Mouse (Mus musculus): Measurements from ENCODE around the gene Cbr2.

Cbr2 gene

DNA sequence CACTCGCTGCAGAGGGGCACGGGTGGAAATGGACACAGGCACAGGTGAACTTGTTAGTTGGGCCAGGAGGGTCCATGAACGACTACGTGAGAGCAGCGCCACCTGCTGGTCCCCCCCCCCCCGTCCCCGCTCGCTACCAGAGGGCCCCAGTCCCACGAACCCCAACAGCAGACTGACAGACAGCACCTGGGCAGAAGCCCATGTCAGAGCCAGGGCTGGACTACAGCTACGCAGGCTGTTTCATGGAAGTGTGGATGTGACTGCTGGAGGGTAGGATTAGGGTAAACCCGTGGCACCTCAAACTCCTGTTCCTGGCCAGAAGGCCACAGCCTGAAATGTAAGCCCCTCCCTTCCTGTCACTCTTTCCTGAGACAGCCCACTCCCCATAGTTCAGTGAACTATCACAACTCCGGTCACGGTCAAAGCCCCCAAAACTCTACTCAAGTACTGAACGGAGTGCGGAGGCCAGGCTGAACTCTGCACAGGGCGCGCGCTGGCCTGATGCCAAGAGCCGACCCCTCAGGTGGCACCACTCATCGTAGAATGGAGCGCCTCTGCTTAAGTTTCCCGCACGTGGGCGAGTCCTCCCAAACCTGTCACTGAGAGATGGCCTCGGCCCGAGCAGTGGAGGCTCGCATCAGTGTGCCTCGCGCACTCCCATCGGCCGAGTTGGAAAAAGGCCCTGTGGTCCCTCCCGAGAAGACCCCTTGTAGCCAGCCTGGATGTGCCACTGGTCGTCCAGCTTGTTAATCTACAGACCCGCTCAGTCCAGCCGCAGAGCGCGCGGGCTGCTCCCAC, 18.9 kb downstream of the Cbr2 start:
- peak; percentile 84 for DNase-seq (ENCODE audit: extremely low spot score, low spot score)

DNA sequence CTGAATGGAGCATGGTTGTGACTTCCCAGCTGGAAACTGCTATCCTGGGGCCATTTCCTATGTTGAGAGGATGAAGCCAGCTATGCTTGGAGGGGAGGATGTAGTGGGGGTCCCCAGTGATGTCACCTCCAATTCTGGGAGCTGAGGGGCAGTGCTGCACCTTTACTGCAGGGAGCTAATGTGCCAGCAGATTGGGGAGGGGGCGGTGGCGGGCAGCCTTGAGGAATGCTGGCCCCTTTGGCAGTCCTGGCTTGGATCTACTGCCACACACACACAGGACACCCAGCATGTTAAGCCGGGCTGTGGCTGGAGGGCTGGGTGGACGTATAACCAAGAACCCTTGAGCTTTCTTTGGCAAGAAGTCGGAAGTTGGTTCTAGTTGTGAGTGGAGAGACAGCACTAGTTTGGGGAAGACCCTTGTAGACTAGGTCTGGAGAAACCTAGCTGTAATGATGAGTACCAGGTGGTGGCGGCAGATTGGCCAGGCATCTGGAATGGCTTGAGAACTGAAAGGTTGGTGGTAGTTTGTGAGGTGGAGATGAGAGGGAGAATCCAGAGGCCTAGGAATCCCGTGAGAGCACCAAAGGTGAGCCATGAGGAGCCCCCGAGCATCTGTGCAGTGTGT, 19.8 kb downstream of the Cbr2 start:
- no peak for DNase-seq (ENCODE audit: extremely low spot score, low spot score)

DNA sequence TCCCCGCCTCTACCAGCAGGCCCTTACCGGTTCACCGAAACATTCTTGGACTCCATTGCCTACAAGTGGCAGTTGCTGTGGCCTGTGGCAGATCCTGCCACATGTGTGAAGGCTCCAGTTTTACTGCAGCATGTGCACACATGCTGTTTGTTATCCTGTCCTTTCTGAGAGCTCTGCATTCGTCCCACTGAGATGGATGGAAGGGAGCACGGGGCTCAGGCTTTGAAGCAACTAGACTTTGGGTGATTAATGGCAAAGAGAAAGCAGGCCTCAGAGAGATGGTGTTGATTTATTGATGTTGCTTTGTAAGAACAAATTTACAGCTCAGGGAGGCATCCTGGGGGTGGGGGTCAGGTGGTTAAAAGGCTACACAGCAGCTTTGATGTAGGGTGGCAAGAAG, 21.2 kb downstream of the Cbr2 start:
- peak; percentile 40 for DNase-seq (ENCODE audit: extremely low spot score, low spot score)

DNA sequence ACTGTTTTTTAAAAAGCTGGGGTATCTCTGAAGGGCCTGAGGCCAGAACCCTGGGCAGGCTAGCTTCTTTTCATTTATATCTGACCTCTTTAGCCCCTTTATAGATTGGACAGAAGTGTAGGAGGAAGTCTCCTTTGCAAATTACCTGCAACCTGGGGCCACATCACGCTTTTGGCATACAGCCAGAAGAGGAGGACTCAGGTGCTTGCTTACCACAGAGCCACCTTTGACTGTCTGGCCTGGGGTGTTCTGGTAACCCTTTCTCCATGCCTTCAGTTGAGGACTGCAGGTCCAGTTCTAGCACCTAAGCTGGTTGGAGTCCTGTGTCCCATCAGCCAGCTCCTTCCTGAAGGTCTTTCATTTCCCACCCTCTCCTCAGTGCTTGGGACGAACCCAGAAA, 22.4 kb downstream of the Cbr2 start:
- no peak for DNase-seq (ENCODE audit: extremely low spot score, low spot score)

DNA sequence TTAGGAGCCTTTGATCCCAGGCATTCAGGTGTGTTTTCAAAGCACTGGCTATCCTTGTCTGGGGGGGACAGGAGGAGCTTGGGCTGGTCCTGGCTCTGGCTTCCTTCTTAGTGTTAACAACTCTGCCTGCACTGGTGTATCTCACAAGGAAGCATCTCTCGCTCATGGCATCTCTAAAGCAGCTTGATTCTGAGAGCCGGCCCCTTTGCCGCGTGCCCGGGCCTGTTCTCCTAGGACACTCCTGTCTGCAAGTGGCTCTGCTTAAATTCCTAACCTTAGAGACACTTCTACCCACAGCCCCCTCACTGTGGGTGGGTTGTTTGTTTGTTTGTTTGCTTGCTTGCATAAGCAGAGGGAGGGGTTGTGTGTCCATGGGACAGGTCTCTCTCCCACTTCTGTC, 23.9 kb downstream of the Cbr2 start:
- no peak for DNase-seq (ENCODE audit: extremely low spot score, low spot score)

DNA sequence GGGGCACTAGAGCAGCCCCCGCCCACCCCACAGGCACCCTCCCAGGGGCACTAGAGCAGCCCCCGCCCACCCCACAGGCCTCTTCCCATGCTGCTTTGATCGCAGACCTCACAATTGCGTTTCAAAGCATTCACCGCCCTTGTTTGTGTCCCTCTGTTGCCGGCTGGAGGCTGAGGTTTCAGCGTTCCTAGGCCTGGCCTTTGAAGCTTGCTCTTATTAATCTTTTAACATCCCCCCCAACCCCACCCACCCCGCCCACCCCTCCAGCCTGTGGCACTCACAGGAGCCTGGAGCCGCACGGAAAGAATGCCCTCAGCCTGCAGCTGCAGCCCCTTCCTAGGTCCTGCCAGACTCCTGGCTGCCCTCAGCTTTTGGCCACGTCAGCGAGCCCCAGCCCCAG, 24.7 kb downstream of the Cbr2 start:
- DNase-seq (ENCODE audit: extremely low spot score, low spot score): peak; percentile 39

DNA sequence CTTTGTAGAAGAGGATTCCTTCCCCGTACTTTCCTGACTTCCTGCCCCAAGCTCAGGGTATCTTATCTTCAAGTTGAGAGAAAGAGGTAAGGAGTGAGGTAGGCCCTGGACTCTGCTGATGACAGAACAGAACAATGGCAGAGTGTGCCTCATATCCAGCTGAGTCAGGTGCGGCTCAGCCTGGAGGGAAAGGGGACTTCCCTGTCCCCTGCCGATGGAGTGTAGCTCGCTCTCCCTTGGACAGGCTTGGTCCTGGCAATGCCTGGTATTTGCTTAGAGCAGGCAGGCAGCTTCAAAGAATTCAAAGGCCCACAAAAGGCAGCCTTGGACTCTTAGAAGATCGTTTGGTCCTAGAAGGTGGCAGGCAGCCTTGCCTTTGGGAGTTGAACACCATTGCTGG, 25.8 kb downstream of the Cbr2 start:
- DNase-seq (ENCODE audit: extremely low spot score, low spot score): no peak

DNA sequence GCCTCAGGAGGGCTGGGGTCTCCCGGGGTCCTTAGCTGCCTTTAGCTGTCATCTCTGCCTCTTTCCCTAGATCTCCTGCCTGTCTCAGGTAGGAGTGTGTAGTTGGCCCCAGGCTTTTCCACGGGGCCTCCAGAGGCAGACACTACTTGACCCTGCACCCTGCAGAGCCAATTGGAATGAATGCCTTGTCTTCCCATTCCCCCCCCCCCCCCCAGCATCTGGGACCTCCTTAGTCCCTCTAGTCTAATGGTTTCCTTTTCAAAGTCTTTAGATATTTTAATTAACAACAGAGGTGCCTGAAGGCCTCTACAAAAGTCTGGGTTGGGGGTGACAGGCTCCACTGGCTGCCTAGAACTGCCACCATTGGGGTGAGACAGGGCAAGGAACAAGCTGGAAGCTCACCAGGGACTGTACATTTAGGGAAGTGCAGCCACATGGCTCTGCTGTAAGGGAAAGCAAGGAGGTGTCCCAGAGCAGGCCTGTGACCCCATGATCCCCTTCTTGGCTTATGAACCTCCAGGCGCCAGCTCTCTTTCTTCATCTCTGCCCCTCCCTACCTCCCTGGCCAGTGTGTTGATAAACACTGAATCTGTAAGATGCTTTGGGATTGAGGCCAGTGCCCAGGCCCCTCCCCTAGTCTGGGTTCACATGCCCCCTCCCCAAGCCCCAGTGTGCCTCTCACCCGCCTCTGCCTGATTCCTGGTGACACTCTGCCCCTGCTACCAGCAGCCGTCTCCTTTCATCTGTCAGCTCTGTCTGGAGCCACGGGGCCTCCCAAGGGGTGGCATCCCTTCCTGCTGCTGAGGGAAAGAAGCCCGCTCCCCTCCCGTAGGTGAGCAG, 27.2 kb downstream of the Cbr2 start:
- peak; percentile 47 for DNase-seq (ENCODE audit: extremely low spot score, low spot score)

DNA sequence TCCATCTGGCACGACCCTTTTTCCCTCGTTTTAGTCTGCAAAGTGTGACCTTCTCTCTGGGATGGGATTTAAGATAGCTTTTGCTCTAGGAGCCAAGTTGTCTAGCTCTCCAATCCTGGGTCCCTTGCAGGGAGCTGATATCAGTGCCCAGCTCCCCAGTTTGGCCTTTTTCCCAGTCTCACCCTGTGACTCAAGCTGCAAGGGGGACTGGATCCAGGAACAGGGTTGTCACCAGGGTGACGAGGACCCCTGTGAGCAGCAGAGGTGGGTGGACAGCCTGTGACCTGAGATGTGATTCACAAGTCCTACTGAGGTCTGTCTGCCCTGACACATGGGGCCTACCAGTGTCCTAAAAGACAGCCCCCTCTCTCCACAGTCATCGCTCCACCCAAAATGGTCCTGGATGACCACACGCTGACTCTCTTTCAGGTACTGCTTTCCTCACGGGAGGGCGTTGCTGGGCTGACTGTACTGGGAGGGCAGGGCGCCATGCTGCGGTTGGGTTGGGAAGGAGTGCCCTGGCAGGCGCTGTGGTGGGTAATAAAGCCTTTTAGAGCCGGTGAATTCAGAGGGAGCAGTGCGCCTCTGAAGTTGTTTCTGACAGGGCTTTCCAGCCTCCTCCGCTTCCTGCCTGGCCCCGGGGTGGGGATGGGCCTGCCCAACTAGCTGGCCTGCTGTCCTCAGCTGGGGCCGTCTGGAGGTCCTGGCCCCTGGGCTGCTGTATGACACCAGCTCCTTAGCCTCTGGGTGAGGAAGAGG, 28.0 kb downstream of the Cbr2 start:
- DNase-seq (ENCODE audit: extremely low spot score, low spot score): no peak

DNA sequence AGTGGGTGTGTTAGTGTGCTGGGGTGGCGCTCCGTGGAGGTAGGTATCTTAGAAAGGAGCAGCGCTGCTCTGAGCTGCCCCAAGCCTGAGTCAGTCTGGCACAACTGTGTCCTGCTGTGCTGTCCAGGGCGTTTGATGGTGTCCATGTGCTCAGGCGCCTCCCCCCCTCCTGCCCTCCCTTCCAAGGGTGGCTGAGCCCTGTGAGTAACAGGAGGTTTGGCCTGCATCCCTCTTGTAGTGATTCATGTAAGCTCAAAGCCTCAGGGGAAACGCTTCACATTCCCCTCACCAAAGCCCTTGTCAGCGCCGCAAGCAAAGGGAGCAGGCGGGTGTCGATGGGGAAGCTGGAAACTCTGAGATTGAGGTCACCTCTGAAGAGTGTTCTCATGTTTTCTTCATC, 34.2 kb downstream of the Cbr2 start:
- DNase-seq (ENCODE audit: extremely low spot score, low spot score): no peak

DNA sequence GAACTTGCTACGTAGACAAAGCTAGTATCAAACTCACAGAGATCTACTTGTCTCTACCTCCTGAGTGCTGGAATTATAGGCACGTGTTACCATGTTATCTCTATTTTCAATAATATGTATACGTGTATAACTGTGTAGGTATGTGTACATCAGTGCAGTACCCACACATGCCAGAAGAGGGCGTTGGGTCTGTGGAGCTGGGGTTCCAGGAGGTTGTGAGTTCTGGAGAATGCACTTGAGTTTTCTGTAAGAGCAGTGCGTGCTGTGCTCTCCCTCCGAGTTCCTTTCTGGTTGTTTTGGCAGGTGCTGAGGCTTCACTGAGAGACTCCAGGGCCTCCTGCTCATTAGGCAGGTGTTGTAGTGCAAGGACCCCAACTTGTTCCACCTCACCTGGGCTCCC, 35.3 kb downstream of the Cbr2 start:
- DNase-seq (ENCODE audit: extremely low spot score, low spot score): no peak

DNA sequence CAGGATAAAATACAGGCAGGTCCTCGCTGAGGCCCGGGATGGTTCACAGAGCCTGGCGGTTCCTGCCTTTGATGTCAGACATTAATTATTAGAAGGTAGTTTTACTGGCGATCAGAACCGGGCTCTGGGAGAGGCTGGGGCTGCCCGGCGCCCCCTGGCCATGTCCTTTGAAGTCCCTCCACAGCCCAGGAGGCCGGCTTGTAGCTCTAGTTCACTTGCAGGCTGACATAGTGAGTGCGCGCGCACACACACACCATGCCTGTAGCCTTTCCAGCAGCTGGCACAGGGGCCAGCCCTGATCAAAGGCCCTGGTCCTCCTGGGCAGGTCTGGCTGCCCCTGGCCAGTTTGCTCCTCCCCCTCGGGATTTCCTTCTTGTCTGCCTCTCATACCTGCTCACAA, 36.3 kb downstream of the Cbr2 start:
- DNase-seq (ENCODE audit: extremely low spot score, low spot score): peak; percentile 70

DNA sequence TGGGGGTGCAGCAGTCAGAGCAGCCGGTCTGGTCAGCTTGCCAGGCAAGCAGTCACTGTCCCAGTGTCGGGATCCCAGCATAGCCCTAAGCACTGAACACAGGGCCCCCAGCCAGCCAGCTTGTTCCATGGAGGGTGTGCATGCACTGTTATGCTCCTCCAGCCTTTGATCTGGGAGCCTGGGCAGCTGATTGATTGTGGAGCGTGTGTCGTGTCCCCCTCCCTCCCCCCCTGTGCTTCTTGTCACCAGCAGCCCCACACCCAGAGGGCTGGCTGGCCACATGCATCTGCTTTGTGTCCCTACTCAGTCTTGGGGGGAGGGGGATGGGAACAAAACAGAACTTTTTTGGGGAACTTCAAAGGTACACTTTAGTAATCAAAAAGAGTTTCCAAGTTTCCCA, 36.7 kb downstream of the Cbr2 start:
- peak; percentile 56 for DNase-seq (ENCODE audit: extremely low spot score, low spot score)

DNA sequence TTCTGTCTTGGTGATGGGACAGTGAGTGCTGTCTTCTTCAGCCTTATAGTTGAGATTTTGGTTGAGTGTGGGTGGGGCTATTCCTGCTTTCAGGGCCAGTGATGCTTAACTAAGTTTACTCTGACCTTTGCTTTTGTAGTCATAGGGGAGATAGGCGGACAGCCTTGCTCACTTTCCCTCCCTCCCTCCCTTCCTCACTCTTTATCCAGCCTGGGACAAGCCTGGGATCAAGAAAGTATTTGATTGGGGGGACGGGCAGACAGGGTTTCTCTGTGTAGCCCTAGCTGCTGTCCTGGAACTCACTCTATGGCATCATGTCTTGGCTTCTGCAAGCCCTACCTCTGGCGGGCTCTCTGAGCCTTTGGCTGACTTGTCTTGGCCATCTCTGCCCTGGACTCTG, 38.5 kb downstream of the Cbr2 start:
- no peak for DNase-seq (ENCODE audit: extremely low spot score, low spot score)

DNA sequence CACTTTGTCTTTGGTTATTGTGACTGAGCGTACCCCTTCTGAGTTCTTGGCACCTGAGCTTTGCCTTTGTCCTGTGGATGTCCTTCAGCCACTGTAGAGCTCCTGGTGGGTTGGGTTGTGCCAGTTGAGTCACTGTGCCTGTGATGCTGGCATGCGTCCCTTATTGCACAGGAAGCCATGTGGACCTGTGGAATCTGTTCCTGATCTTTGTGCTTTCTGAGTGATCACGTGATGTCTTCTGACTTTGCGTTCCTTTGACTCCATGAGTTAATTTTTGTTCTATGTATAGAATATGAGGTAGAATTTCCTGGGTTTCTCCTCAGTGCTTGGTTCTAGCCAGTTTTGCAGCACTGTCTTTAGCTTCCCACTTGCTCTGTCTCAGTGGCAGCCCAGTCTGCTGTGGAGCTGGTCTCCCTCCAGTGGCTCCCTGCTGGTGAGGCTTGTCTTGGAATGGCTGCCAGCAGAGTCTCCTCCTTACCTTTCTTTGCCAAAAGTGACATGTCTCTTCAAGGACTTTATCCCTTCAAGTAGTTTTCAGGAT, 39.4 kb downstream of the Cbr2 start:
- DNase-seq (ENCODE audit: extremely low spot score, low spot score): no peak

DNA sequence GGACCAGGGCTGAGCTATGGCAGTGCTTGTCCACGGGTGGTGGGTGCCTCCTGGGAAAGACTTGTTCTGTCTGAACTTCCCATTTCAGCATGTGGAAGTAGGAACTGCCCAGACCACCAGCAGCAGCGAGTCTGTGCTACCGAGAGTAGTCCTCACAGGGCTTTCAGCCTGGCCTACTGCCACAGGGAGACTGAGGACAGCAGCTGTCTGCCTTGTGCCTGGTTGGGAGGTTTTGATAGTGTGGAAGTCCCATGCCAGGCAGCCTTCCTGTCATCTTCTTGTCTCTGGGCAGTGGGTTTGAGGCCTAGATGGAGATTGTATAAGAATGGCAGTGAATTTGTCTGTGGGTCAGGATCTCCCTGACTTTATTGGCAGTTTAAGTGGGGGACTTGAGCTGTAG, 42.5 kb downstream of the Cbr2 start:
- DNase-seq (ENCODE audit: extremely low spot score, low spot score): no peak

DNA sequence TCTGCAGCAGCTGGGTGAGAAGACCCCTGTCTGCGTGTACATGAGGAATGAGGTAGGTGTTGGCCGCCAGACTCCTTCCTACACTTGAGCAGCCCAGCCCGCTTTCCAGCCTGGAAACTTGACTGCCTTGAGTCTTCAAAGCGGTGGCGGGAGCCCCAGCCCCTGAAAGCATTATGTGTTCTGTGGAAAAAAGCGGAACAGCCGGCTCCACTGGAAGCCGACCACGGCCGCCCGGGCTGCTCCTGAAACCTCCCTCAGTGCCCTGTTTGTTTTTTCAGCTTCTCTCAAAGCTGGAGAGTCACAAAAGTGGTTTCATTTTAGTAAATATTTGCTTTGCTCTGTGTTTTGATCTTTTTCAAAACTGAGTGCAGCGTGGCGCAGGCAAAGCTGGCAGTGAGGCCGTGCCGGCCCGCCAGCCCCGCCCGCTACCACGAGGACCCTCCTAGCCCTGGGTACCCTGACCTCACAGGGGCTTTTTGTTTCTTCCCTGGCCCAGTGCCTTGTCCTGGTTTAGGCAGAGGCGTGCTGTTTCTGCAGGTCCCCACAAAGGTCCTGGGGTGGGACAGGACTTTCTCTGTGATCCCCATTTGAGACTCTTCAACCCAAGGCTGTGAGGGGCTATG, 45.2 kb downstream of the Cbr2 start:
- no peak for DNase-seq (ENCODE audit: extremely low spot score, low spot score)

DNA sequence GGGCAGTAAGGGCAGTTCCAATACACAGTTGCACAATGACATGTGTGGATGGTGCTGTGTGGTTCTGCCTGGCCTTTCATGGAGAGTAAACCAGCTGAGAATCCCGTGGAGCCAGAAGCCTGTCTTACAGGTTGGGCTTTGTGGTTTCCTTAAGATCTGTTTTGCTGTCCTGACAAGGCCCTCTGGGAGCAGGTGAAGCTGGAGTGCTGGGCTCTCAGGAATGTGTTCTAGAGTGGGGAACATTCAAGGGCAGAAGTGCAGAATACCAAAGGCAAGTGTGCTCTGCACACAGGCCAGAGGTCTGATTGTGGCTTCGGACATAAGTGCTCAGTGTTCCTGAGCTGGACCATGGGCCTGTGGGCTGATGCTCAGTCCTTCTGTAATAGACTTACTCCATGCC, 47.3 kb downstream of the Cbr2 start:
- no peak for DNase-seq (ENCODE audit: extremely low spot score, low spot score)

DNA sequence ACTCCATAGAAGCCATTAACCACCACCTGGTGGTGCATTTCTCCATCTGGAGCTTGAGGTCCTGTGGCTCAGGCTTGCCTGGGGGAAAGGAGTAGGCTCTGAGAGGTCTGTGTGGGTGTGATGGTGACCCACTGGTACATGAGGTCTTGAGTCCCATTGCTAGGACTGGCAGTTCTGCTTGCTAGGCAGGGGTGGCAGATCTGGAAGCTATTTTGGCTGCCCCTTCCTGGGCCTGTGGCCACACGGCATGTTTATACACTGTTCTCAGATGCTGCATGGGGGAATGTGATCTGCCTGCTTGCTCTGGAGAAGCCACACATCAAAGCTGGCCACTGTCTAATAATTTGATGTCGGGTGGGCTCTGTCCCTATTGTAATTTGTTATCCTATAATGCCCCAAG, 47.8 kb downstream of the Cbr2 start:
- DNase-seq (ENCODE audit: extremely low spot score, low spot score): no peak

DNA sequence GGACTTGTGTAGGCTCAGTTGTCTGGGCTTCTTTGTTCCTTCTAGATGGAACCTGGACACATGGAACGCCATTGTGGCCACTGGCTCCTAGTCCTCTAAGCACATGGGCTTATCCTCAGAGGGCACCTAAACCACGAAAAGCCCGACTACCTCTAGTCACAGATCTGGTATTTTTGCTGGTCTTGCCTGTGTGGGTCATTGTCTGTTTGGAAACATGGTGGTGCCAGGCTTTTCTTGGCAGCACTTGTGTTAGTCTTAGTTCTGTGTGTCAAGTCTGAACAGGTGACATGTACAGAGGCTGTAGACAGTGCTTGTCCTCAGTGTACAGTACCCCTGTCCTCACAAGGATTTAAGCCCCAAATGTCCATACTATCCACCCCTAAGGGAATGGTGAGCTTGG, 48.4 kb downstream of the Cbr2 start:
- no peak for DNase-seq (ENCODE audit: extremely low spot score, low spot score)

DNA sequence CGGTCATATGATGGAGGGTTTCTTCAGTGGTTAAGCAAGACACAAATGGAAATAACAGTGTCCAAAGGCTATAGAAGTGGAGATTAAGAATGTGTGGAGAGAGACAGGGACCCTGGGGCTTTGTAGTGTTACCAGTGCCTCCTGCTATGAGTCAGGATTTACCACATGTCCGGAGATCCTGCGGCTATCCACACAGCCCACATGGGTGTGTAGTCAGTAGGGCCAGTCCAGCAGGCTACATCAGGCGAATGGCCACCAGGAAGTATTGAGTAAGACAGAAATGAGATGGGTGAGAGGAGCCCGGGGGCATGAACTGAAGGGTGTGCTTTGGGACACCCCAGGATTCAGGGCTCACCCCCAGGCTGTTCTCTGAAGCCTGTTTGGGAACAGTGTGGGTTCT, 49.2 kb downstream of the Cbr2 start:
- no peak for DNase-seq (ENCODE audit: extremely low spot score, low spot score)

All from neural tube, embryonic 10.5 days (tissue).